Mouse (Mus musculus) heart, embryonic 12.5 days (tissue): ENCODE results near the gene Pde6h. TPM values are rescaled to one million over a fixed set of nuclear protein-coding genes. Genes with fewer than 3 reads are reported as not detected.

Experiments
- ATAC-seq: fragments of 200-750 bp; cut with Nextera tagmentation; 2 replicates; pipeline ENCODE4 v1.8.0; 2017; ENCODE audit warnings: moderate TSS enrichment, moderate library complexity; ENCODE audit not compliant: insufficient number of reproducible peaks, low FRiP score
- H3K27ac ChIP-seq: fragments of 300-500 bp; sonication (generic); 2 replicates; pipeline ENCODE4 v1.5.1; 2016; ENCODE audit warnings: mild to moderate bottlenecking, moderate library complexity; ENCODE audit not compliant: poor library complexity, severe bottlenecking
- H3K27me3 ChIP-seq: fragments of 300-500 bp; sonication (generic); replicated peaks from 2 replicates; pipeline ENCODE4 v1.6.1; 2016; ENCODE audit warnings: mild to moderate bottlenecking, moderate library complexity
- H3K36me3 ChIP-seq: fragments of 300-500 bp; sonication (generic); 2 replicates; pipeline ENCODE4 v1.6.1; 2016; ENCODE audit warnings: mild to moderate bottlenecking, moderate library complexity
- H3K4me1 ChIP-seq: fragments of 300-500 bp; sonication (generic); replicated peaks from 2 replicates; pipeline ENCODE4 v1.6.1; 2016; ENCODE audit warnings: mild to moderate bottlenecking
- H3K4me2 ChIP-seq: fragments of 300-500 bp; sonication (generic); 2 replicates; pipeline ENCODE4 v1.6.1; 2016; ENCODE audit warnings: mild to moderate bottlenecking, moderate library complexity
- H3K4me3 ChIP-seq: fragments of 300-500 bp; sonication (generic); 2 replicates; pipeline ENCODE4 v1.5.1; 2016; ENCODE audit warnings: mild to moderate bottlenecking
- H3K9ac ChIP-seq: fragments of 300-500 bp; sonication (generic); 2 replicates; pipeline ENCODE4 v1.6.1; 2016; ENCODE audit warnings: mild to moderate bottlenecking, moderate library complexity
- H3K9me3 ChIP-seq: fragments of 300-500 bp; sonication (generic); replicated peaks from 2 replicates; pipeline ENCODE4 v1.6.1; 2016; ENCODE audit warnings: mild to moderate bottlenecking, moderate library complexity
- WGBS: fragments of 180-500 bp; shearing (Covaris S2); methylation state at CpG from one replicate; pipeline ENCODE4 v1.1.7; 2016; 5-methylcytosine and 5-hydroxymethylcytosine counted together
- polyA plus RNA-seq: library from polyadenylated mRNA; unstranded; fragments of >200 nt; fragmentation: Nextera tagmentation; extraction: Ambion mirVana; gene quantifications from 2 replicates; pipeline ENCODE4 v1.2.1, GENCODE M21; 2016

The Pde6h gene
- polyA plus RNA-seq, 1 experiment from 2014 or later = 0.22 TPM

DNA sequence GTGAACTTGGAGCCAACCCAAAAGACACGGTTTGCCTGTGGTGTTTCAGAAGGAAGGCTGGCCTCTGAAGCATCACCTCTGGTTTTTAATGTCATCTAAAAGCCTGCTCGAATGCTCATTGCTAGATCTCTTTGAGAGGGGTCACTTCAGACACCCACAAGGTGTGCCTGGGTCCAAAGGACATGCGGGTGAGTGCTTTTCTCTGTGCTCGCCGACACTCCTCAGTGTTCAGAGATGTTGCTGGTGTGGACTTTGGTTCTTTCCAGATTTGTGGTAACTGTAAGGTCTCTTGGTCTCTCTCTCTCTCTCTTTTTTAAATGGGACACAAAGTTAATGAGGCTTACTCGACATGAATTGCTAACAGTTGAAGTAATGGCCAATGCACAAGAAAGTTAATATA, 58.9 kb downstream of the Pde6h start:
- H3K9ac ChIP-seq = no peak overlapping the region
- peaks cover 12% of the 10 kb centered on the region for H3K4me1 ChIP-seq
- no peak overlapping the region for H3K4me2 ChIP-seq
- no peaks in the 10 kb centered on the region for H3K36me3 ChIP-seq
- H3K27ac ChIP-seq = no peak overlapping the region
- no peaks in the 10 kb centered on the region for H3K9me3 ChIP-seq
- WGBS = 68% methylated on average over 6 of the region's 6 CpGs
- H3K27me3 ChIP-seq = no peaks in the 10 kb centered on the region
- no peak for ATAC-seq
- no peak overlapping the region for H3K4me3 ChIP-seq

DNA sequence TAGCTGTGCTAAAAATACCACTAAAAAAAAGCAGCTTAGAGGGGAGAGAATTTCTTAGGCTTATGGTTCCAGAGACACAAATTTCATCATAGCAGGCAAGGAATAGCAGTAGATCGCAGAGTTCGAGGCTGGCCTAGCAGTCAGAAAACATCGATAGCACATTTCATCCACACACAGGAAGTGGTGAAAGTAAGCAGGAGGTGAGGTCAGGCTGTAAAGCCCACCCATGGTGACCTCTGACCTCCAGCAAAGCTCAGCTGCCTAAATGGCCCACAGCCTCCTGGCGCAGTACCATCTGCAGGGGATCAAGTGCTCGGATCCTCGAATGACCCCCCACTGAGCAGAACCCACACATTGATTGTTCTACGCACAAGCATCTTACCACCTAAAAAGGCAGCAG, 59.6 kb downstream of the Pde6h start:
- no peak overlapping the region for H3K4me3 ChIP-seq
- H3K27ac ChIP-seq = no peak overlapping the region
- WGBS = 73% methylated on average over 7 of the region's 7 CpGs
- H3K4me2 ChIP-seq = no peak overlapping the region
- no peak for ATAC-seq
- H3K9me3 ChIP-seq = no peaks in the 10 kb centered on the region
- no peak overlapping the region for H3K9ac ChIP-seq
- no peaks in the 10 kb centered on the region for H3K36me3 ChIP-seq
- no peaks in the 10 kb centered on the region for H3K27me3 ChIP-seq
- H3K4me1 ChIP-seq = peaks cover 12% of the 10 kb centered on the region

DNA sequence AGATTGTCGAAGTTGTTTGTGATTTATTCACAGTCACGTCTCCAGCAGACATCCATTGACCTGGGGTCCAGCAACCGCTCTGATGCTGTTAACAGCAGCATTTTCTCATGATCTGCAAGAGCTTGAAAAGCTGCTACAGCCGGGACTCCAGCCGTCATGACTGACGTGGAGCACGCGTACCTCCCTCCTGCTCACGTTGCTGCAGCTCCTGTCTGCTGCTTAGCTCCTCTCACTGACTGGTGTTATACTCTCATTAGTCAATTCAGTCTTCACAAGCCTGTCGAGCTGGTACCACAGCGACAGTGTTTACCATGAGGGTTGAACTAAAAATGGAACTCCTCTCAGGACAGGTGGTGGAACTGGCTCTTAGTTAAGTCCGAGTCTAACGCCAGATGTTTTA, 62.4 kb downstream of the Pde6h start:
- no peaks in the 10 kb centered on the region for H3K27me3 ChIP-seq
- H3K4me3 ChIP-seq = no peak overlapping the region
- WGBS = 52% methylated on average over 13 of the region's 13 CpGs
- no peaks in the 10 kb centered on the region for H3K9me3 ChIP-seq
- peak overlapping the region; percentile 8; the same call in 1 of the 2 replicates for H3K4me2 ChIP-seq
- H3K9ac ChIP-seq = no peak overlapping the region
- no peak overlapping the region for H3K27ac ChIP-seq
- no peaks in the 10 kb centered on the region for H3K36me3 ChIP-seq
- H3K4me1 ChIP-seq = no peaks in the 10 kb centered on the region
- ATAC-seq = no peak

GRCm38 (mm10) chr6:136986718-136987117, 63.1 kb downstream of the Pde6h start:
- H3K4me3 ChIP-seq = no peak overlapping the region
- no peaks in the 10 kb centered on the region for H3K4me1 ChIP-seq
- H3K9ac ChIP-seq = no peak overlapping the region
- no peaks in the 10 kb centered on the region for H3K9me3 ChIP-seq
- ATAC-seq = no peak
- H3K27me3 ChIP-seq = no peaks in the 10 kb centered on the region
- no peak overlapping the region for H3K27ac ChIP-seq
- WGBS = 57% methylated on average over 11 of the region's 11 CpGs
- no peaks in the 10 kb centered on the region for H3K36me3 ChIP-seq
- H3K4me2 ChIP-seq = no peak overlapping the region

- Histone ChIP-seq H3K4me1 (no peaks in the 10 kb centered on the region), H3K4me2 (no peak overlapping the region), H3K27me3 (no peaks in the 10 kb centered on the region), H3K4me3 (no peak overlapping the region), H3K9ac (no peak overlapping the region), H3K27ac (no peak overlapping the region), H3K9me3 (no peaks in the 10 kb centered on the region), H3K36me3 (no peaks in the 10 kb centered on the region)
- no peak for ATAC-seq
- 77% methylated on average over 7 of the region's 7 CpGs for WGBS
Observed at GRCm38 (mm10) chr6:136988536-136989060, 65.0 kb downstream of the Pde6h start.

GRCm38 (mm10) chr6:136989824-136990497, 66.3 kb downstream of the Pde6h start:
- H3K4me1 ChIP-seq = no peaks in the 10 kb centered on the region
- H3K27me3 ChIP-seq = no peaks in the 10 kb centered on the region
- H3K36me3 ChIP-seq = no peaks in the 10 kb centered on the region
- peak overlapping the region; percentile 48 for H3K4me2 ChIP-seq
- H3K9me3 ChIP-seq = no peaks in the 10 kb centered on the region
- ATAC-seq = no peak
- H3K9ac ChIP-seq = no peak overlapping the region
- 26% methylated on average over 11 of the region's 11 CpGs for WGBS
- H3K4me3 ChIP-seq = 0 out of 2 replicates have a peak overlapping the region, but pooled peaks have one; percentile 5
- H3K27ac ChIP-seq = no peak overlapping the region

DNA sequence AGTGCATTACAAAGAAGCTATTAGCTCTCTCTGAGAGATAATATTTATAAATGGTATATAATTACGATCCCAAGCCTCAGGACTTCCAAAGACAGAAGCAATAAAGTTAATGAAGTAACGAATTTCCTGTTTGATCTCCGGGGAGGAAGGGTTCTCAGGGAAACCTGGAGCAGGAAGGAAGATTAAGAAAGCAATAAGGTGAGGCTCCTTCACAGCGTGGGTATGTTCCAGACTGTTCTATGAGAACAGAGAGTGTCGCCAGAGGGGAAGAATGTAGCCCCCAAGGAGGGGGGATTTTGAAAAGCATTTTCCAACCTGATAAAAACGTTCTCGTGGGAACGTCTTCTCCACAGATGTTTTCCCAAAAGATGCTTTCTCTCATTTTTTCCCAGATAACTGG, 66.9 kb downstream of the Pde6h start:
- Histone ChIP-seq H3K27ac (no peak overlapping the region), H3K4me1 (no peaks in the 10 kb centered on the region), H3K27me3 (no peaks in the 10 kb centered on the region; the same call in 1 of the 2 replicates), H3K4me2 (no peak overlapping the region), H3K9ac (no peak overlapping the region), H3K36me3 (no peaks in the 10 kb centered on the region), H3K9me3 (no peaks in the 10 kb centered on the region), H3K4me3 (no peak overlapping the region)
- no peak for ATAC-seq
- 58% methylated on average over 8 of the region's 8 CpGs for WGBS

- Histone ChIP-seq H3K9me3 (no peaks in the 10 kb centered on the region), H3K27ac (no peak overlapping the region), H3K27me3 (no peaks in the 10 kb centered on the region; the same call in 1 of the 2 replicates), H3K4me2 (no peak overlapping the region), H3K4me3 (no peak overlapping the region), H3K4me1 (peaks cover 10% of the 10 kb centered on the region), H3K9ac (no peak overlapping the region), H3K36me3 (no peaks in the 10 kb centered on the region)
- no peak for ATAC-seq
- WGBS = 58% methylated on average over 4 of the region's 4 CpGs
Observed at GRCm38 (mm10) chr6:136993574-136993973, 69.9 kb downstream of the Pde6h start.

DNA sequence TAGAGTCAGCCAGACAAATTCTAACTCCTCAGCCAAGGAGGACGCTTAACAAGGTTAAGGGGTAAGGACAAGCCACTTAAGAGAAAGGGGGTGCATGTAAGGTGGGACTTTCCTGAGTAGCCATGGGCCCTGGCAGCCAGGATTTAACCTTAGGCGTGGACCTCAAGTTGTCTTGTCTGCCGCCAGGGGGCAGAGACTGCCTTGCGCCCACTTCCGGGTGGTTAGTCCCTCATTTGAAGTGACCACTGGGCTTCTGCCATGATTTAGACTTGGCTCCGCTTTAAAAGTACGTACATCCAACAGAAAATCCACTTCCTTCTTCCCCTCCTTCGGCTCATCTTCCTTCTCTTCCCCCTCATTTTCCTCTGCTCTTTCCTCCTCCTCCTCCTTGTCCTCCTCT, 71.9 kb downstream of the Pde6h start:
- peaks cover 10% of the 10 kb centered on the region for H3K4me1 ChIP-seq
- no peak overlapping the region for H3K27ac ChIP-seq
- ATAC-seq = no peak
- H3K36me3 ChIP-seq = no peaks in the 10 kb centered on the region
- H3K4me3 ChIP-seq = no peak overlapping the region
- WGBS = 70% methylated on average over 8 of the region's 8 CpGs
- H3K9me3 ChIP-seq = no peaks in the 10 kb centered on the region
- no peaks in the 10 kb centered on the region; the same call in 1 of the 2 replicates for H3K27me3 ChIP-seq
- H3K9ac ChIP-seq = no peak overlapping the region
- no peak overlapping the region for H3K4me2 ChIP-seq

DNA sequence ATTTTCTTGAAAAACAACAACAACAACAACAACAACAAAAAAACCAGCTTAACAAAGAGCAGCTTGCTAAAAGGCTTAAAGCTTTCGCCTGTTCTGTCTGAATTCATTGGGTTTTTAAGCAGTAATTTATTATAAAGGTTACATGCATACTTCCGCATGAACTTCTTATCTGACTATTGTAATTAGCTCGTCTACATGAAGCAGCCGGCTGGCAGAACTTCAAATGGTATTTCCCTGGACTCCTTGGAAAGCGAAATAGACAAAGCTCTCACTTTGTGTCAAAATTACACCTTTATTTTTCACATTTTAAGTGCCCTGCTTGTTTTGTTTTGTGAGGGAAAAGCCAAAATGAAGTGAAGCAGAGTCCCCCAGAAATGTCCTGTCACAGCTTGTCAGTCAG, 72.7 kb downstream of the Pde6h start:
- Histone ChIP-seq H3K4me2 (no peak overlapping the region), H3K9me3 (no peaks in the 10 kb centered on the region), H3K27ac (no peak overlapping the region), H3K4me3 (no peak overlapping the region), H3K36me3 (no peaks in the 10 kb centered on the region), H3K9ac (no peak overlapping the region), H3K27me3 (no peaks in the 10 kb centered on the region; the same call in 1 of the 2 replicates), H3K4me1 (peaks cover 10% of the 10 kb centered on the region)
- 43% methylated on average over 5 of the region's 5 CpGs for WGBS
- no peak for ATAC-seq

DNA sequence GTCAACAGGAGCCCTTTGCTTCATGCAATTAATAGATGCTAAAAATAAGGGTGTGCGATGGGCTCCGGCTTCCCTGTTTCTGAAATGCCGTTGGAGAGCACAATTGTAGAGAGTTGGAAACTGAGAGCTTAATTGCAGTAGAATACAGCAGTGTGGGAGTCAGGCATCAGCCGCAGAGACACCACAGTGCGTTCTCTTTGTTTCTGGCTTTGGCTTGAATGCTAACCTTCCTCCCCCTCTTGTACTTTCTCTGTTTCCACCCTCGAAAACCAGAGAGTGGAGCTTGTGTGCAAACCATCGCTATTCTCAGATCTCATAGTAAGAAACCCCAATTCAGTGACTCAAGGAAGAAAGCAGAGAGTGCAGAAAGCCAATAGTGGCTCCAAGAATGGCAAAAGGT, 74.5 kb downstream of the Pde6h start:
- peaks cover 10% of the 10 kb centered on the region for H3K4me1 ChIP-seq
- no peaks in the 10 kb centered on the region; the same call in 1 of the 2 replicates for H3K27me3 ChIP-seq
- no peaks in the 10 kb centered on the region for H3K36me3 ChIP-seq
- no peak overlapping the region for H3K4me2 ChIP-seq
- H3K9me3 ChIP-seq = no peaks in the 10 kb centered on the region; the same call in 1 of the 2 replicates
- 77% methylated on average over 7 of the region's 7 CpGs for WGBS
- H3K9ac ChIP-seq = no peak overlapping the region
- ATAC-seq = no peak
- H3K27ac ChIP-seq = no peak overlapping the region
- H3K4me3 ChIP-seq = no peak overlapping the region

GRCm38 (mm10) chr6:136999009-136999408, 75.4 kb downstream of the Pde6h start:
- Histone ChIP-seq H3K4me1 (peaks cover 10% of the 10 kb centered on the region), H3K36me3 (no peaks in the 10 kb centered on the region), H3K27ac (no peak overlapping the region), H3K4me2 (no peak overlapping the region), H3K9me3 (no peaks in the 10 kb centered on the region; the same call in 1 of the 2 replicates), H3K27me3 (no peaks in the 10 kb centered on the region; the same call in 1 of the 2 replicates), H3K9ac (no peak overlapping the region), H3K4me3 (no peak overlapping the region)
- WGBS = 85% methylated on average over 3 of the region's 3 CpGs
- no peak for ATAC-seq
